Mouse (Mus musculus) embryo, embryonic 9.5 days (tissue): ENCODE measurements around the gene Syt12.
A peak's percentile ranks its signal among the peaks of the same experiment; 100 is the strongest.

Source experiments
- DNase-seq: peaks from one replicate; pipeline ENCODE4 v3.0.0-alpha.2; 2017; ENCODE audit errors: extremely low spot score

Gene Syt12

GRCm38 (mm10) chr19:4409062-4409461 is 68.2 kb downstream of the Syt12 start:
- DNase-seq = no peak

GRCm38 (mm10) chr19:4404840-4405239 is 72.4 kb downstream of the Syt12 start:
- no peak for DNase-seq

GRCm38 (mm10) chr19:4398959-4399358 is 78.3 kb downstream of the Syt12 start:
- DNase-seq = no peak

DNA sequence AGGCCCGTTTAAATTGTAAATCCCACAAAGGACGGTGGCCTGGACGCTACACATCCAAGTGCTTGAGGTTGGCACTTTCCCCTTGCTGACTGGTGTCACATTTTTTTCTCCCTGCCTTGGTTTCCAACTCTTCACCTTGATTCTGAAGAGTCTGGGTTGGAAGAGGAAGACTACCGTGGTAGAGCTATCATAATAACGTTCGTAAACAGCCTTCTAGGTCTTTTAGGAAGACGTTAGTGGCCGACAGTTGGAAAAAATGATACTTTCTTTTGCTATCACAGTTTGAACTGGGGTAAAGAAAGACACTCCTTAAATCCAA is 78.7 kb downstream of the Syt12 start:
- no peak for DNase-seq

- peak; percentile 68 for DNase-seq
These were observed 79.2 kb downstream of the Syt12 start, which contains the start of gene Kdm2a for GRCm38 (mm10) chr19:4397798-4398629. Gene Kdm2a (minus strand): TSS chr19:4398285.

DNA sequence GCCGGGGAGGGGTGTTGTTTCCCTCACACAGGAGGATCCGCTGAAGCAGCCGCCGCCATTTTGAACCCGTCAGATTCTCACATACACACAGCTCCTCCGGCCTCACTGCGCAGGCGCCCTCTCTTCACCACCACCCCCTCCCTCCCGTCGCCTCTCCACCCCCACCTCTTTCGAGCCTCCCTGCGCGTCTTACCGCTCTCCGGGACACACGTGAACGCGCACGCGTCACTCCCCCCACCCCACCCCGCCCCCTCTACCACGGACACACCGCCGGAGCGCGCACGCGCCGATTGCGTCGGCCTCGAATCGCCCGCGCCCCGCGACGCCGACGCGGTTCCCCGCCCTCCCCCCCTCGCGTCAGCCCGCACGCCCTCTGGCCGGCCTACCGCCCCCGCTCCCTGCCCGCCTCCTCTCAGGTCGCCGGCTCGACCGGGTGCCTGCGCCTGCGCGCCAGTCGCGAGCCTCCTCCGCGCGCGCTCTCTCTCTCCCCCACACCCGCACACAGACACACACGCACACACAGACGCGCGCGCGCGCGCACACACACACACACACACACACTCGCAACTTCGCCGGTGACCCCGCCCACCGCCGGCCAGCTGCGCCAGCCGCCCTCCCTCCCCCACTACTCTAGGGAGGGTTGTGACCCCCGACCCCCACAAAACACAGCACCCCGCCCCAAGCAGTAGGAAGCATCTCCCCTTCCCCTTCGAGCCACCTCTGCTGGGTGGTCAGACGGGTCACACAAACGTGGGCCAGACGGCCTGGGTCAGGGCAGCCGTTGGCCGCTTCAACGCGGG is 80.0 kb downstream of the Syt12 start:
- DNase-seq = peak; percentile 100

GRCm38 (mm10) chr19:4396081-4396997 is 80.9 kb downstream of the Syt12 start:
- DNase-seq = peak; percentile 34
